Mouse (Mus musculus) megakaryocyte-erythroid progenitor cell, adult 5-6 weeks (primary cell): ENCODE data around the gene Gpr84. TPM values are rescaled to one million over a fixed set of nuclear protein-coding genes. Genes with fewer than 3 reads are reported as not detected.
"Not testable (repeated sequence)": the region's sequence is repeated elsewhere in the genome, so short reads cannot be mapped to it uniquely, and the experiment has no call there.

ENCODE experiments used
- ATAC-seq: replicated peaks from 2 replicates; pipeline ENCODE4 v1.8.0; 2016; ENCODE audit warnings: mild to moderate bottlenecking, inconsistent platforms; ENCODE audit not compliant: severe bottlenecking, poor library complexity, low FRiP score, low TSS enrichment
- total RNA-seq, 2 experiments: library from RNA; stranded (forward) in 1 of 2; stranded (reverse) in 1 of 2; fragments of 200-1000, 215-1000 nt in 1 of 2; fragments of >200 nt in 1 of 2; fragmentation: Nextera tagmentation in 1 of 2; gene quantifications; 2 replicates each; pipeline ENCODE4 v1.2.3; 2014 to 2017

Gpr84 gene
- total RNA-seq, 2 experiments from 2014 or later, result 1.3 TPM; not detected in 1

DNA sequence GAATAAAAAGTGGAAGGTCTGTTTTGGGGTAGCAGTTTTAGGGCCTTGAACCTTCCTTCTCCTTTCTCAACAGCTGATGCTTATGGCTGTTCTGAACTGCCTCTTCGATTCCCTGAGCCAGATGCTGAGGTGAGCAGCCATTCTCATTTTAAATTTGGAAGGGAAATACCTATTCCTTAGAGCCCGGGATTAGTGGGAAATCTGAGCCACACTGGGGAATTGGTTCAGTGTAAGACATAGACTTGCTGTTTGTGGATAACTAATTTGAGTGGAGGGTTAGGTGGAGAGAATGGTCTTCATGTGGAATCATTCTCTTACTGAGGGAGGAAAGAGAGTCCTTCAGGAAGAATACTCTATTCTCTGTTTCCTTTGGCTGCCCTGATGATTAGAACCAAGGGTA lies 15.8 kb downstream of the Gpr84 start:
- ATAC-seq, result no peak

DNA sequence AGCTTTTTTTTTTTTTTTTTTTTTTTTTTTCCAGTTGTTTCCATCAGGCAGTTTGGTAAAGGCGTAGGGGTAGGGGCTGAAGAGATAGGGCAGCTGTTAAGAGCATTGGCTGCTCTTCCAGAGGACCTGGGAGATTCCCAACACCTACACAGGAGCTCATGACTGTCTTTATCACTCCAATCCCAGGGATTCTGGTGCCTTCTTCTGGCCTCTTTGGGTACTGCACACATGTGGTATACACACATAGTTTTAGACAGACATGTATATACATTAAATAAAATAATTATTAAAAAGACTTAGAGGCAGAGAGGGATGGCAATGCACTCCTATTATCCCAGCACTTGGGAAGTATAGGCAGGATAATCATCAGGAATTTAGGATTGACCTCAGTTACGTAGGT lies 17.0 kb downstream of the Gpr84 start:
- ATAC-seq, result 0 out of 2 replicates have a peak, but pooled peaks have one; percentile 54

DNA sequence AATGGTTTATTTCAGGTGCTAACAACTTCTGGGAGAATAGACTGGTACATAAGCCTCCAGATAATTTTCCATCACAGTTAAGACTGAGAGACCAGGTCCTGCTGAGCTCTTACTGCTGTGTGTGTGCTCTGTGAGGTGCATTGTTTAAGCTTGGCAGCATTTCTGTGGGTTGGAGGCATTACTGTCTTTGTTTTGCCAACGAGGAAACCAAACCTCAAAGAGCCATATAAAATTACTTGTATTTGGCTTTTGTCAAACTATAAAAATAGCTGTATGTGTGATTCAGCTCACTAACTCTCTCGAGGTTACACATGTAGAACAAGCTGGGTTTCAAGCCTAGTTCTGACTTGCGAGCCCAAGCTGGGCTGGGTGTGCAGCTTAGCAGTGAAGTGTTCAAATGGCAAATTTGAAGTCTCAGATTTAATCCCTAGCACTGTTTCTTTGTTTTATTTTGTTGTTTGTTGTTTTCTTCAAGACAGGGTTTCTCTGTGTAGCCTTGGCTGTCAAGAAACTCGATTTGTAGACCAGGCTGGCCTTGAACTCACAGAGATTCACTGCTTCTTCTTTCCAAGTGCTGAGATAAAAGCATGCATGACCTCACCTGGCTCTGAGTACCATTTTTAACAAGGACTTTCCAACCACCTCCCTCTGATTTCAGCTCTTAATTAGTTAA lies 17.6 kb downstream of the Gpr84 start:
- ATAC-seq, result no peak

DNA sequence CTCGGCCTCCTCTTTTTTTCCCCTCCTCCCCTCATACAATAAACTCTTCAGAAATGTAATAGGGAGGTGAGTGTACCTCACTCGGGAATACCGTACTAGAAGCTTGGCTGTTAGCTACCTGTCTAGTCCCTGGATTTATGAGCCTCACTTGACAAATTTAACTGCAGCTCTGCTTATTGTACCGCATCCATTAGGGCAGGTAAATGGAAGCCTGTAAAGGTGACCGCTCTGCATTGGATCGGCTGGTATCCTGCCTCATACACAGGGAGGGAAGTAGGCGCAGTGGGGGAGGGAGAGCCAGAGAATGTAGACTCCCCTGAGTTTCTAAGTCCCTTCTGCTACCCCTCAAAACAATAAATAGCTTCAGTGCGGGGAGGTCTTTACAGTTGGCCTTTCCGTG lies 19.6 kb downstream of the Gpr84 start:
- ATAC-seq, result no peak

DNA sequence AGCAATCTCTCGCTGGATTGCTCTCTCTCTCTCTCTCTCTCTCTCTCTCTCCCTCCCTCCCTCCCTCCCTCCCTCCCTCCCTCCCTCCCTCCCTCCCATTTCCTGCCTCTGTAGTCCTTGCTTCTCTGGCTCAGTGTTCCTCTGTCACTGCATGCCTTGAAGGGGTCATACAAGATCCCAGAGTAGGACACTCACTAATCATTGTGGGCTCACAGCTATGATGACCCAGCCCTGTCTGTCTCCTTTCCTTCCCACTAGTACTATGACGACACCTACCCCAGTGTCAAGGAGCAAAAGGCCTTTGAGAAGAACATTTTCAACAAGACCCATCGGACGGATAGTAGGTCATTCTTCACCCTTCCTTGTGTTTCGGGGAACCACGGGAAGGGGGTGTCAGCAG lies 20.0 kb downstream of the Gpr84 start:
- no peak for ATAC-seq

DNA sequence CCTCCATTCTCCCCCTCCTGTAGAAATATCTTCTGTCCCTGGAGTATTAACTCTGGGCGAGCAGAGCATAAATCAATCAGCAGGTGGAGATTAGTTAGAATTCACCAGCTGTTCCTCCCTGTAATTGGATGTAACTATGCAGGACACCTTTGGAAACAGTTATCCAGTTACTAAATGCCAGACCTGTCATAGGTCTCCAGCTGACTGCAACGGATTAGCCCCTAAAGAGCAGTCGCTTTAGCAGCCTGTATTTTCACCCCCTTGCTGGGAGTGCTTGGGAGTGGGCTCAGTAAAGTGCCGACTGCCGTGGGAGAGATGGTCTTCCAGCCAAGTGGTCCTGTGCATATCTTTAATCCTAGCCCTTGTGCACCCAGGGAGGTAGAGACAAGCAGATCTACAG lies 20.8 kb downstream of the Gpr84 start:
- no peak for ATAC-seq

DNA sequence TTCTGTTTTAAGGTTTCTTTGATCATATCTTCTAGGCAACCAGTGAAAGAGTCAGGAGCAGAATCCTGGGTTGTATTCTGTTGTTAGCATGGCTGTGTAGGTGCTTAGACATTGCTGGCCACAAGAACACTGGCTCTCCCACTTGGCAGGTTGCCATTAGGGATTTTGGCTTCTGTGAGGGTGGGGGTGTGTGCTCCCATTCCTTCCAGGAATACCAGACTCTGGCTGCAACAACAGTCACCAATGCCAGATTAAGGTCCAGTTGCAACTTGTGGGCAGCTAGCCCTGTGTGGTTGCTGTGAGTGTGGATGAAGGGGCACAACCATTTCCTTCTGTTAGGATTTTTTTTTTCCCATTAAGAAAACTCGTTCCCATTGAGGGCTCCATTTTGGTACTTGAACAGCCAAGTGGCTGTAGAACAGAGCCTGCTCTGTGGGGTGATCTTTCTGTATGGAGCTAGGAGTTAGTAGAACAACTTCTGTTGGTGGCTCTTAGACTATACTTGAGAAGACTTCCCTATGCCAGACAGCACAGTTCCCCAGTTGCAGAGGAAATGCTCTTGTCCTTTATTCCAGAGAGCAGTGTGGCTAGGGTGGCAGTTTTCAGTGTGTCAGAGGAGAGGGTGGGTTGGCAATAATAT lies 24.5 kb downstream of the Gpr84 start:
- ATAC-seq, result no peak

DNA sequence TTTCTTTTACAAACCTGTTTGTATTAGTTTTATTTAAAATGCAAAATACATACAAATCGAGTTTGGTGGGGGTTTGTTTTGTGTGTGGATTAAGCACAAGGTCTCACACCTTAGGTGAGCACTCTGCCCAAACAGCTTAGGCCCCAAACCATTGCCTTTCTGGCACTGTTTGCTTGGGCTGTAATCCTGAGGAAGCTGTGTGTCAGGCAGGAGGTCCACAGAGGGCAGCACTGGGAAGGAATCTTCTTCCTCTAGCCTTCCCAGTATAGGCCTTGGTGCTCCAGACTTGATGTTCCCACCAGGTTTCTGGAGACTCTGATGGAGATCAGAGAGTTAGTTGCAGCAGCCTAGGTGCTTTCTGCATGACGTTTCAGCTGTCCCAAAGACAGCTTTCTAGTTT lies 25.8 kb downstream of the Gpr84 start:
- ATAC-seq, result no peak

DNA sequence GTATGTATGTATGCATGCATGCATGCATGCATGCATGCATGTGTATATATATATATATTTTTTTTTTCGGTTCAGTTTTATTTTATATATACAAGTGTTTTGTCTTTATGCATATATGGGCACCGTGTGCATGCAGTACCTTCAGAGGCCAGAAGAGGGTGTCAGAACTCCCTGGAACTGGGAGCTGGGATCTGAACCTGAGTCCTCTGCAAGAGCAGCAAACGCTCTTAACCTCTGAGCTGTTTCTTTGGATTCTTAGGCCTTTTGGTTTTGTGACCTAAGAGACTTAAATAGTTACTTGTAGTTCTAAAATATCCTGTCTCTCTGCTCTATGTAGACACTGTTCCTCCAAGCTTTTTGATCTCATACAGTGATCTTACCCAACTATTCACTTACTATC lies 26.3 kb downstream of the Gpr84 start:
- ATAC-seq, result no peak

DNA sequence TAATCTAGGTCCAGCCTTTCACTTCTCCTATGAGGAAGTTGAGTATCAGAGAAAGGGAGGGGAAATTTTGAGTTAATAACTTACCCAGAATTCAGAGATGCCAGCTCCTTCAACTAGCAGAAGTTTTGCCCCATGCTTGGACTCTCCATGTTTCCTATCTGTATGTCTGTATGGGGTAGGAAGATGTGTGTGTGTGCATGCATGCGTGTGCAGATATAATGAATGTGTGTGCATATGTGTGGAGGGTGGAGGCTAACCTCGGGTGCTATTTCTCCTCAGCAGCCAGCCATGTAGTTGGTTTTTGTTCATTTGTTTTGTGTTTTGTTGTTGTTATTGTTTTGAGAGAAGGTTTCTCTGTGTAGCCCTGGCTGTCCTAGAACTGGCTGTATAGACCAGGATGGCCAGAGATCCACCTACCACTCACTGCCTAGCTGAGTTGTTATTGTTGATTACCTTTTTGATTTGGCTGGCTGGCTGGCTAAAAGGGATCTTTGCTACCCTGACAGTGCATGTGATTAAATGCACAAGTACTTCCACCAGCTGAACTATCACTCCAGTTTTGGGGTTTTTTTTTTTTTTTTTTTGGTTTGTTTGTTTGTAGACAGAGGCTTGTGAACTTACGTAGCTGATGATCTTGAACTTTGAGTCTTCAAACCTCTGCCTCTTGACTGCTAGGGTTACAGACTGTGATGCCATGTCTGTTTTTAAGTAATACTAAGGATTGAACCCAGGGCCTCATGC lies 28.8 kb downstream of the Gpr84 start:
- ATAC-seq, result 0 out of 2 replicates have a peak, but pooled peaks have one; percentile 21

DNA sequence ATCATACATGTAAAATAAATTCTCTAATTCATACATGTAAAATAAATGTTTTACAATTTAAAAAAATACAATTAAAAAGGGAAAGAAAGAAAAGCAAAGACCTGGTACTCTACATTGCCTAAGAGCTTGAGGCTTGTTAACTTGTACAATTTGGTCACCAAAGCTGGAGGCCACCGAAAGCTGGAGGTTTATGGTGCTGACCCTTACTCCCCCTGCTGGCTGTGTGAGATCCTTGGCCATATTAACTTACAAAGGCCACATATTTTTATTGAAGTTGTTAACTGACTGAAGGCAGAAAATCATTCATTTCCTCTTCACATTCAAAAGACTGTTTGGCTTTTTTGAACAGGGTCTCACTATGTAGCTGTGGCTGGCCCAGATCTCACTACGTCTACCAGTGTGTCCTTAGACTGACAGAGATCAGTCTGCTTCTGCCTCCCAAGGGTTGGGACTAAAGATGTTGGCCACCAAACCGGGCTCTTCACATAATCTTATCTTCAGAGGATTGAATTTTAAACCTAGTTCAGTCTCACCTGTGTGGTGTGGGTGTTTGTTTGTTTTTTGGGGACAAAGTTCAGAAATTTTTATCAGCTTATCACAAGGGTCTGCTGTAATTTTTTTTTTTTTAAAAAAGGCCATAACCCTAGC lies 29.5 kb downstream of the Gpr84 start:
- peak; percentile 81 for ATAC-seq

DNA sequence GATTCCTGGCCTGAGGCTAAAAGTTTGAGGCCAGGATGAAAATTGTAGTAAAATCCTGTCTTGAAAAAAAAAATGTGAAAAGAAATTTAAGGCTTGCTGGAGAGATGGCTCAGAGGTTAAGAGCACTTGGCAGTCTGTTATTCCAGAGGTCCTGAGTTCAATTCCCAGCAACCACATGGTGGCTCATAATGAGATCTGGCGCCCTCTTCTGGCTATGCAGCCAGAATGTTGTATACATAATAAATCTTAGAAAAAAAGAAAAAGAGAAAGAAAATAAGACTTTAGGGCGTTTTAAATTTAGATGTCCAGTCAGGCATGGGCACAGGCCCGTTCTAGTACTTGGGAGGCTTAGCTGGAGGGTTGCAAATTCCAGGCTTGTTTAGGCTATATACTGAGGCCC lies 30.7 kb downstream of the Gpr84 start:
- no peak for ATAC-seq

DNA sequence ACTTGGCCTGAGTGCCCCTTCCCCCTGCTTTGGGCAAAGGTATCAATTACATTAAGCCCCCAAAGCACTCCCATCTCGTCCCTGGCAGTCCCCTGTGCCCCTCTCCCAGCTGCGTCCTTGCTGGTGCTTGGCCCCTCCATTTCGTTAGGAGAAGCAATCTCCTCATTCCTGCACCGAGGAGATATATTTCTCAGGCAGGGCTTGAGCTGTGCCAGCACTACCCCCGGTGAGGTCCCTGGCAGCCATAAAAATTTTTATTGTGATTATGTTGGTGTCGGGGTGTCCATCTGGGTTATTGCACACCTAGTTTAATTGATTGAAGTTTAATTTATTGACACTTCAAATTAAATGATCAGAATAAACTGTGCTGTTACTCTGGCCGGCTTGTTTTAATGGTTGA lies 32.5 kb downstream of the Gpr84 start:
- no peak for ATAC-seq

DNA sequence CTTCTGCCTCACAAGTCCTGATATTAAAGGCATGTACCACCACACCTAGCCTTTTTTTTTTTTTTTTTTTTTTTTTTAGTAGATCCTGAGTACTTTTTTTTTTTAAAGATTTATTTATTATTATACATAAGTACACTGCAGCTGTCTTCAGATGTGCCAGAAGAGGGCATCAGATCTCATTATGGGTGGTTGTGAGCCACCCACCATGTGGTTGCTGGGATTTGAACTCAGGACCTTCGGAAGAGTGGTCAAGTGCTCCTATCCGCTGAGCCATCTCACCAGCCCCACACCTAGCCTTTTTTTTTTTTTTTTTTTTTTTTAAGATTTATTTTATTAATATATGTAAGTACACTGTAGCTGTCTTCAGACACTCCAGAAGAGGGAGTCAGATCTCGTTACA lies 34.5 kb downstream of the Gpr84 start:
- not testable (repeated sequence) for ATAC-seq

DNA sequence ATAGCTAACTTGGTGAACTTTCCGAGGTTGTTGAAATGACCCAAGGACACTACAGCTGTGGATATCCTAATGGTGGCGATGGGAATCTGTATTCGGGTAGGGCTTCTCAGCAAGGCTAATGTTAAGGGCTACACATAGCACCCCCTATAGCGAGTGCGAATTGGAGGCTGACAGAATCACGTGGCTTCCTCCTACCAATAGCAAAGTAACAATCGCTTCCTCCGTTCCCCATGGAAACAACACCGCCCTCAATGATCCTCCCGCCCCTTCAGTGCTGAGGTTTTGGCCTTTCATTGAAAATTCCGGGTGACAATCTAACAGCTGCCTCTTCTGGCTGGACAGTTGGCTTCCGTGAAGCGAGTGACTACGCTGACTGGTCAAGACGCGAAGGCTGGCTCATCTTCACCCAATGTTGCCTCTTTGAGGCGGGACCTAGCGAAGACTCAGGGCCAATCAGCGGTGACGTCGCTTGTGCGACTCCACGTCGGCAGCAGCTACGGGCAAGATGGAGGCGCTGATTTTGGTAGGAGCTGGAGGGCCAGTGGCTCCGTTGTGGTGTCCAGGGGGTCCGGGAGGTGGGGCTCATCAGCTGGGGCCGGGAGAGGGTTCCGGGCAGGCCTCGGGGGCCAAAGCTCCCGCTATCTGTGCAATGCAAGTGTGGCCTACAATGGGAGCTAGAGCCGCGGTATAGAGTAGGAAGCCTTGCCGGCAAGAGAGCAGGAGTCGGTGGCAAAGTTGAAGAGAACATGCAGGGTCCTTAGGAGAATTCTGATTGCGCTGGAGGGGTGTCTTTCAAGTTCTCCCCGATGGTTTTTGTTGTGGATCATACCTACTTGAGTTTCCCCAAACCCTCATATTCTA lies 37.8 kb downstream of the Gpr84 start, which contains the start of gene Copz1:
TSS of gene Copz1 (plus strand) at position 296 of the 861 bp plus-strand sequence.
- ATAC-seq, result peak; percentile 99

DNA sequence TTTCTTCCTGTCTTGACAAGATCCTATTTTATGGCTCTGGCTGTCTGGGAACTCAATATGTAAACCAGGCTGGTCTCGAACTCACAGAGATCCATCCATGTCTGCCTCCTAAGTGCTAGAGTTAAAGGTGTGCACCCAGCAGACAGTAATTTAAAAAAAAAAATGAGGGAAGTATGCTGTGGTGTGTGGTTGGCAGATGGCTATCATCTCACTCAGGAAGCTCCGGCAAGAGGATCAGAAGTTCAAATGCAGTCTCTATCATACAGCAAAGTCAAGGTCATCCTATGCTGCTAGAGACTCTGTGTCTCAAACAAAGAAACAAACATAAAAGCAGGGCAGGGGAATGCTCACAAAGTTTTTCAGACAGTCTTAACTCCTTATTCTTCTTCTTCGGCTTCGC lies 41.5 kb downstream of the Gpr84 start:
- ATAC-seq, result no peak

DNA sequence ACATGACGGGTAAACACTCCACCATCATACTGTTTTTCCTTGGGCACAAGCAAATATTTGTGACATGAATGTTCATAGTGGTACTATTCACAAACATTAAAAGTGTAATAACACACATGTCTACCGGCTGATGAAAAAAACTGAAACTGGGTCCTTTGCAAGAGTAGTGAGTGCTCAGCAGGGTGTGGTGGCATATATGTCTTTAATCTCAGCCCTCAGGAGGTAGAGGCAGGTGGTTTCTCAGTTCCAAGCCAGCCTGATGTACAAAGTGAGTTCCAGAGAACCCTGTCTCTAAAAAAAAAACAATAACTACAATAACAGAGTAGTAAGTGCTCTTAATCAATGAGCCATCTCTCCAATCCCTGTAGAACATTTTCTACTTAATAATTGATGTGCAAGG lies 45.6 kb downstream of the Gpr84 start:
- ATAC-seq, result no peak

DNA sequence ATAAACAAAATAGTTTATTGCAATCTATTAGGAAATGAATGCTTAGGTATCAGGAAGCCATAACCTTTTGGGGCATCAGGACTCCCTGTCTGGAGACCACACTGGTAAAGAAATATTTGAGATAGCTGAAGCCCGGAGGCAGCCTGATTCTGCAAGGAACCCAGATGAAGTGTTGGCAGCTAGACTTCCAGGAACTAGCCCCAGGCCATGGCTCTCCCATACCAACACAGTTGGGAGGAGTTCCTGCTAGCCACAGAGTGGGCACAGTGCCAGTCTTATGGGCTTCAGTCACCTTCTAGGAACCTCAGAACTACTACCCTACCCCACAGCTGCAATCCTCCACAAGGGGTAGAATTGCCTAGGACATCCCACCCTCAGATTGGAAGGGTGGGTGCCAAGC lies 50.4 kb downstream of the Gpr84 start:
- 0 out of 2 replicates have a peak, but pooled peaks have one; percentile 3 for ATAC-seq

DNA sequence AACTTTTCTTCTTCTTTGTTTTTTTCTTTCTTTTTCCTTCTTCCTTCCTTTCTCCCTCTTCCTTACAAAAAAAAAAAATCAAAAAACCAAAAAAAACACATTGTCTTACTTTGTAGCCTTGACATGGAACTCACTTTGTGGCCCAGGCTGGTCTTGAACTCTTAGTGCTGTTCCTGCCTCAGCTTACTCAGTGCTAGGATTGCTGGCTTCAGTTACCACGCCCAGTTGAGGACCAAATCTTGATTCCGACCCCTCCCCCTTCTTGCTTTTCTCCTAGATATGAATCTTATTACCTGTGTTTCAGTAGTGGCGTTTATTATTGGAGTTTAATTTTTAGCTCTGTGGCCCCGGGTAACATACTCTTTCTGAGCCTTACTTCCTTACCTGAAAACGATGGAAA lies 51.2 kb downstream of the Gpr84 start:
- ATAC-seq, result no peak
